8 mouse cellular contexts compared by ENCODE assay signal in the genomic region with DNA sequence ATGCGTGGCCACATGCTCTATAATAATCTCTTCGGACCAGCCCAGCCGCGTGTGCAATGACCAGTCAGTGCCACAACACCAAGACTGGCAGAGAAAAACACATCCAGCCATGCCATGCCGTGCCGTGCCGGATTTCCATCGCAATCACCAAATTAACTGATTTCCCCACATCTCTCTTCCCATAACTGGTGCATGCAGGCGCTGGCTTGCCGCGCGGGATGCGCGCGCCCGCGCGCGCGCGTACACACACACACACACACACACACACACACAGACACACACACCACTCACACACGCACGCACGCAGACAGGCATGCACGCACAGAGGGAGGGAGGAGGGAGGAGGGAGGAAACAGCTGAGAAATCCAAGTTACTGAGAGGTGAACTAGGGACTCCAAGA. TPM values are rescaled to one million over a fixed set of nuclear protein-coding genes. Genes with fewer than 3 reads are reported as not detected.
A peak's percentile ranks its signal among the peaks of the same experiment; 100 is the strongest.
DNase-seq lines count a peak whose midpoint lies in the region; ATAC-seq lines count a peak whose summit lies in the region.

No protein-coding gene starts in this region.

- H3K27ac ChIP-seq in limb, embryonic 12.5 days = no peak overlapping the region

- H3K9me3 ChIP-seq in limb, embryonic 12.5 days = peaks cover 5% of the 10 kb centered on the region

- no peaks in the 10 kb centered on the region; the same call in 1 of the 2 replicates for H3K4me1 ChIP-seq in limb, embryonic 12.5 days (replicated peaks)

- peak overlapping the region; percentile 40 for H3K4me3 ChIP-seq in limb, embryonic 12.5 days (replicated peaks)

- no peak overlapping the region; the same call in 1 of the 2 replicates for H3K9ac ChIP-seq in limb, embryonic 12.5 days (replicated peaks)

- DNase-seq in left cerebral cortex, adult 18-20 months (ENCODE audit: low spot score in 2 of 2) = peak; percentile 42 to 70
- DNase-seq in left cerebral cortex, adult 11 months (ENCODE audit: low spot score) = no peak
- peak; percentile 83 to 84 for DNase-seq in cerebellum, postnatal 14 days
- DNase-seq in frontal cortex, postnatal 36 days (ENCODE audit: low spot score in 2 of 2) = peak; percentile 57 to 75
- peak; percentile 68 to 69 for DNase-seq in right cerebral cortex, postnatal 36 days (ENCODE audit: low spot score in 2 of 2)
- DNase-seq in ovary, postnatal 14 days (ENCODE audit: low spot score) = no peak
- no peak for DNase-seq in urinary bladder, postnatal 36 days (ENCODE audit: low spot score in 2 of 2)

- H3K4me2 ChIP-seq in limb, embryonic 12.5 days = peak overlapping the region; percentile 61

- H3K36me3 ChIP-seq in limb, embryonic 12.5 days = no peaks in the 10 kb centered on the region

- H3K27me3 ChIP-seq in limb, embryonic 12.5 days = peaks cover 30% of the 10 kb centered on the region

- ATAC-seq in limb, embryonic 12.5 days (ENCODE audit: insufficient number of reproducible peaks, insufficient read depth, low FRiP score, low TSS enrichment, low read depth) = no peak

- WGBS in limb, embryonic 12.5 days = 1% methylated on average over 25 of the region's 25 CpGs

RNA-seq across cellular contexts. Expression of gene Cadm2, which starts 2.9 kb away (rescaled TPM):
- total RNA-seq in left cerebral cortex, adult 18-20 months (2021) = 100 to 1,000 TPM; 192 to 198 TPM
- 3.3 and 4.1 TPM in 2 replicates for polyA plus RNA-seq in limb, embryonic 12.5 days (2016; fragmentation: Nextera tagmentation; extraction: Ambion mirVana)

Comparison
In these comparisons a context has a peak if more than half of its experiments do, and no peak if none do; other contexts are left out.
1. DNase-seq: peak in left cerebral cortex, adult 18-20 months (2 of 2), cerebellum, postnatal 14 days (2 of 2), frontal cortex, postnatal 36 days (2 of 2) and right cerebral cortex, postnatal 36 days (2 of 2); none in left cerebral cortex, adult 11 months (single experiment), ovary, postnatal 14 days (single experiment) and urinary bladder, postnatal 36 days (0 of 2).